Mouse (Mus musculus) intestine, embryonic 14.5 days (tissue): Measurements from ENCODE around the gene Tmem45a. TPM values are rescaled to one million over a fixed set of nuclear protein-coding genes. Genes with fewer than 3 reads are reported as not detected.

Experiments
- ATAC-seq: fragments of 200-750 bp; cut with Nextera tagmentation; replicated peaks from 2 replicates; pipeline ENCODE4 v1.8.0; 2017; ENCODE audit warnings: low read depth, moderate number of reproducible peaks, moderate TSS enrichment, moderate library complexity; ENCODE audit not compliant: low FRiP score, low TSS enrichment
- DNase-seq: peaks from one replicate; pipeline ENCODE4 v3.0.0-alpha.2; 2018; ENCODE audit warnings: low spot score
- H3K27ac ChIP-seq: fragments of 300-500 bp; sonication (generic); 2 replicates; pipeline ENCODE4 v1.5.1; 2014; ENCODE audit warnings: low read depth, mild to moderate bottlenecking, control low read depth
- H3K27me3 ChIP-seq: fragments of 300-500 bp; sonication (generic); replicated peaks from 2 replicates; pipeline ENCODE4 v1.6.1; 2014; ENCODE audit warnings: low read length, control low read depth; ENCODE audit not compliant: control insufficient read depth, insufficient read depth
- H3K36me3 ChIP-seq: fragments of 300-500 bp; sonication (generic); 2 replicates; pipeline ENCODE4 v1.6.1; 2014; ENCODE audit warnings: low read length, control low read depth; ENCODE audit not compliant: control insufficient read depth, insufficient read depth
- H3K4me1 ChIP-seq: fragments of 300-500 bp; sonication (generic); replicated peaks from 2 replicates; pipeline ENCODE4 v1.6.1; 2014; ENCODE audit warnings: low read length, control low read depth, mixed read lengths; ENCODE audit not compliant: control insufficient read depth, insufficient read depth
- H3K4me2 ChIP-seq: fragments of 300-500 bp; sonication (generic); 2 replicates; pipeline ENCODE4 v1.6.1; 2014; ENCODE audit warnings: low read length
- H3K4me3 ChIP-seq: fragments of 300-500 bp; sonication (generic); 2 replicates; pipeline ENCODE4 v1.5.1; 2014; ENCODE audit warnings: low read depth, low read length, control low read depth, mixed read lengths
- H3K9ac ChIP-seq: fragments of 300-500 bp; sonication (generic); 2 replicates; pipeline ENCODE4 v1.6.1; 2014; ENCODE audit warnings: mild to moderate bottlenecking, low read length
- H3K9me3 ChIP-seq: fragments of 300-500 bp; sonication (generic); 2 replicates; pipeline ENCODE4 v1.6.1; 2016; ENCODE audit warnings: low read length, control low read depth; ENCODE audit not compliant: control insufficient read depth
- WGBS: fragments of 180-500 bp; shearing (Covaris S2); extraction: QIAGEN DNeasy Blood & Tissue Kit; methylation state at CpG from one replicate; pipeline ENCODE4 v1.1.7; 2014; 5-methylcytosine and 5-hydroxymethylcytosine counted together
- polyA plus RNA-seq: library from polyadenylated mRNA; unstranded; fragments of >200 nt; fragmentation: Nextera tagmentation; extraction: Ambion mirVana; gene quantifications from 2 replicates; pipeline ENCODE4 v1.2.1, GENCODE M21; 2014

Tmem45a gene
- polyA plus RNA-seq, 1 experiment from 2014 or later, result 35.4 TPM

- DNase-seq (no peak), ATAC-seq (no peak)
- H3K27me3 ChIP-seq, result no peaks in the 10 kb centered on the region
- H3K4me3 ChIP-seq, result no peak overlapping the region
- H3K9ac ChIP-seq, result no peak overlapping the region
- WGBS, result 78% methylated on average over 2 of the region's 2 CpGs
- no peaks in the 10 kb centered on the region for H3K9me3 ChIP-seq
- H3K36me3 ChIP-seq, result no peaks in the 10 kb centered on the region
- no peak overlapping the region for H3K4me2 ChIP-seq
- H3K4me1 ChIP-seq, result no peaks in the 10 kb centered on the region
- no peak overlapping the region for H3K27ac ChIP-seq
These were observed 100.0 kb downstream of the Tmem45a start for GRCm38 (mm10) chr16:56785943-56786342.

- Histone ChIP-seq H3K4me2 (no peak overlapping the region), H3K27me3 (no peaks in the 10 kb centered on the region), H3K4me3 (no peak overlapping the region), H3K9ac (no peak overlapping the region), H3K36me3 (no peaks in the 10 kb centered on the region), H3K9me3 (no peaks in the 10 kb centered on the region), H3K4me1 (no peaks in the 10 kb centered on the region), H3K27ac (no peak overlapping the region)
- 47% methylated on average over 10 of the region's 10 CpGs for WGBS
- peak; percentile 53 for DNase-seq
- no peak for ATAC-seq
These were observed 114.5 kb downstream of the Tmem45a start for GRCm38 (mm10) chr16:56771163-56772105.

Other genes with a start within 250 kb of the Tmem45a start
- gene Tfg, start 168.7 kb downstream of the Tmem45a start, polyA plus RNA-seq, result 151 and 162 TPM in 2 replicates
- 0.60 and 0.99 TPM in 2 replicates for gene Adgrg7, start 90.3 kb downstream of the Tmem45a start, polyA plus RNA-seq
- gene Lnp1, start 41.9 kb upstream of the Tmem45a start, polyA plus RNA-seq, result not detected in 2 replicates
- gene Tmem45a2, start 185.2 kb upstream of the Tmem45a start, polyA plus RNA-seq, result 0.08 TPM in 1 of 2 replicates, not detected in the other
- 58.5 and 61.4 TPM in 2 replicates for gene Tomm70a, start 235.5 kb upstream of the Tmem45a start, polyA plus RNA-seq